Mouse (Mus musculus): Measurements from ENCODE around the gene Appl1. TPM values are rescaled to one million over a fixed set of nuclear protein-coding genes. Genes with fewer than 3 reads are reported as not detected.

Appl1 gene
- 33.3 and 34.7 TPM in 2 replicates for polyA plus RNA-seq (2012; rRNA removed)

- H3K27ac ChIP-seq (ENCODE audit: insufficient read depth, low read length) = peak within 1 kb of the TSS; percentile 84
- peak within 1 kb of the TSS; percentile 77 for H3K4me3 ChIP-seq (ENCODE audit: insufficient read depth, low read length)
- peaks cover 4% of the 10 kb centered on the region; the same call in 1 of the 2 replicates for H3K4me1 ChIP-seq (ENCODE audit: control insufficient read depth, insufficient read depth, low read length)
- TF ChIP-seq POLR2A (IDR thresholded peaks at IDR 0.05; ENCODE audit: extremely low read depth, insufficient read depth, low read length) (no peak), CTCF (IDR thresholded peaks at IDR 0.05; ENCODE audit: extremely low read depth, insufficient read depth, low read length) (no peak)
Measured at GRCm38 (mm10) chr14:26971106-26971789, at the start of gene Appl1. Appl1 (minus strand) TSS chr14:26971232.

GRCm38 (mm10) chr14:27019850-27020249 lies 48.8 kb upstream of the Appl1 start:
- TF ChIP-seq POLR2A (IDR thresholded peaks at IDR 0.05; ENCODE audit: extremely low read depth, insufficient read depth, low read length) (no peak), CTCF (IDR thresholded peaks at IDR 0.05; ENCODE audit: extremely low read depth, insufficient read depth, low read length) (no peak)
- no peak overlapping the region for H3K27ac ChIP-seq (ENCODE audit: insufficient read depth, low read length)
- H3K4me3 ChIP-seq (ENCODE audit: insufficient read depth, low read length) = no peak overlapping the region
- H3K4me1 ChIP-seq (ENCODE audit: control insufficient read depth, insufficient read depth, low read length) = no peaks in the 10 kb centered on the region

GRCm38 (mm10) chr14:27017936-27018335 lies 46.9 kb upstream of the Appl1 start:
- Histone ChIP-seq H3K4me3 (ENCODE audit: insufficient read depth, low read length) (no peak overlapping the region), H3K4me1 (ENCODE audit: control insufficient read depth, insufficient read depth, low read length) (no peaks in the 10 kb centered on the region), H3K27ac (ENCODE audit: insufficient read depth, low read length) (no peak overlapping the region)
- TF ChIP-seq CTCF (IDR thresholded peaks at IDR 0.05; ENCODE audit: extremely low read depth, insufficient read depth, low read length) (no peak), POLR2A (IDR thresholded peaks at IDR 0.05; ENCODE audit: extremely low read depth, insufficient read depth, low read length) (no peak)

GRCm38 (mm10) chr14:27013658-27014057 lies 42.6 kb upstream of the Appl1 start:
- no peak overlapping the region for H3K4me3 ChIP-seq (ENCODE audit: insufficient read depth, low read length)
- no peak overlapping the region for H3K27ac ChIP-seq (ENCODE audit: insufficient read depth, low read length)
- no peaks in the 10 kb centered on the region for H3K4me1 ChIP-seq (ENCODE audit: control insufficient read depth, insufficient read depth, low read length)
- TF ChIP-seq POLR2A (IDR thresholded peaks at IDR 0.05; ENCODE audit: extremely low read depth, insufficient read depth, low read length) (no peak), CTCF (IDR thresholded peaks at IDR 0.05; ENCODE audit: extremely low read depth, insufficient read depth, low read length) (no peak)

GRCm38 (mm10) chr14:27011561-27011960 lies 40.5 kb upstream of the Appl1 start:
- no peak overlapping the region for H3K4me3 ChIP-seq (ENCODE audit: insufficient read depth, low read length)
- H3K27ac ChIP-seq (ENCODE audit: insufficient read depth, low read length) = no peak overlapping the region
- no peaks in the 10 kb centered on the region for H3K4me1 ChIP-seq (ENCODE audit: control insufficient read depth, insufficient read depth, low read length)
- TF ChIP-seq CTCF (IDR thresholded peaks at IDR 0.05; ENCODE audit: extremely low read depth, insufficient read depth, low read length) = no peak
- no peak for TF ChIP-seq POLR2A (IDR thresholded peaks at IDR 0.05; ENCODE audit: extremely low read depth, insufficient read depth, low read length)

- Histone ChIP-seq H3K4me1 (ENCODE audit: control insufficient read depth, insufficient read depth, low read length) (no peaks in the 10 kb centered on the region), H3K27ac (ENCODE audit: insufficient read depth, low read length) (no peak overlapping the region), H3K4me3 (ENCODE audit: insufficient read depth, low read length) (no peak overlapping the region)
- TF ChIP-seq POLR2A (IDR thresholded peaks at IDR 0.05; ENCODE audit: extremely low read depth, insufficient read depth, low read length) (no peak), CTCF (IDR thresholded peaks at IDR 0.05; ENCODE audit: extremely low read depth, insufficient read depth, low read length) (no peak)
Measured at GRCm38 (mm10) chr14:27005937-27006336, 34.9 kb upstream of the Appl1 start.

GRCm38 (mm10) chr14:27004906-27005305 lies 33.9 kb upstream of the Appl1 start:
- H3K4me3 ChIP-seq (ENCODE audit: insufficient read depth, low read length) = no peak overlapping the region
- H3K27ac ChIP-seq (ENCODE audit: insufficient read depth, low read length) = no peak overlapping the region
- no peaks in the 10 kb centered on the region for H3K4me1 ChIP-seq (ENCODE audit: control insufficient read depth, insufficient read depth, low read length)
- no peak for TF ChIP-seq POLR2A (IDR thresholded peaks at IDR 0.05; ENCODE audit: extremely low read depth, insufficient read depth, low read length)
- TF ChIP-seq CTCF (IDR thresholded peaks at IDR 0.05; ENCODE audit: extremely low read depth, insufficient read depth, low read length) = no peak

- H3K4me3 ChIP-seq (ENCODE audit: insufficient read depth, low read length) = no peak overlapping the region
- no peaks in the 10 kb centered on the region for H3K4me1 ChIP-seq (ENCODE audit: control insufficient read depth, insufficient read depth, low read length)
- no peak overlapping the region for H3K27ac ChIP-seq (ENCODE audit: insufficient read depth, low read length)
- TF ChIP-seq POLR2A (IDR thresholded peaks at IDR 0.05; ENCODE audit: extremely low read depth, insufficient read depth, low read length) = no peak
Measured at GRCm38 (mm10) chr14:27000386-27000785, 29.4 kb upstream of the Appl1 start.

GRCm38 (mm10) chr14:26996257-26996656 lies 25.2 kb upstream of the Appl1 start:
- Histone ChIP-seq H3K4me1 (ENCODE audit: control insufficient read depth, insufficient read depth, low read length) (no peaks in the 10 kb centered on the region), H3K4me3 (ENCODE audit: insufficient read depth, low read length) (no peak overlapping the region), H3K27ac (ENCODE audit: insufficient read depth, low read length) (no peak overlapping the region)
- TF ChIP-seq CTCF (IDR thresholded peaks at IDR 0.05; ENCODE audit: extremely low read depth, insufficient read depth, low read length) (no peak), POLR2A (IDR thresholded peaks at IDR 0.05; ENCODE audit: extremely low read depth, insufficient read depth, low read length) (no peak)

- Histone ChIP-seq H3K4me3 (ENCODE audit: insufficient read depth, low read length) (peak within 1 kb of the TSS; percentile 32; the same call in 1 of the 2 replicates), H3K27ac (ENCODE audit: insufficient read depth, low read length) (no peak within 1 kb of the TSS), H3K4me1 (ENCODE audit: control insufficient read depth, insufficient read depth, low read length) (no peaks in the 10 kb centered on the region)
- TF ChIP-seq CTCF (IDR thresholded peaks at IDR 0.05; ENCODE audit: extremely low read depth, insufficient read depth, low read length) (0 out of 2 replicates have a peak, but pooled peaks have one; percentile 9), POLR2A (IDR thresholded peaks at IDR 0.05; ENCODE audit: extremely low read depth, insufficient read depth, low read length) (no peak)
Measured at GRCm38 (mm10) chr14:26994211-26994741, 23.2 kb upstream of the Appl1 start, which contains the start of gene Hesx1. Hesx1 (plus strand) TSS chr14:26994416.
